Mouse (Mus musculus): ENCODE measurements at regions not wholly inside any gene's neighbourhood (a gene's known extent, or its start where the extent isn't known, plus 50 kb on each side); places are given as distances from the start of the nearest gene placed in this dataset.

GRCm38 (mm10) chr10:39239498-39240177, 76.0 kb upstream of the Ccn6 start:
- WGBS (ENCODE audit: insufficient replicate concordance): 15% methylated on average over 17 of the region's 17 CpGs
- peak; percentile 66 for DNase-seq
- ATAC-seq: peak; percentile 60; the same call in 1 of the 2 replicates
- H3K27ac ChIP-seq (ENCODE audit: low read depth): no peak overlapping the region
- no peaks in the 10 kb centered on the region for H3K27me3 ChIP-seq (ENCODE audit: insufficient read depth, low read length)
- H3K4me1 ChIP-seq (ENCODE audit: insufficient read depth): 0 out of 2 replicates have a peak, but pooled peaks cover 4% of the 10 kb centered on the region
- H3K4me3 ChIP-seq (ENCODE audit: low read depth, low read length): no peak overlapping the region
- TF ChIP-seq CTCF (IDR thresholded peaks at IDR 0.05; ENCODE audit: low read depth): peak; percentile 79
- TF ChIP-seq EP300 (IDR thresholded peaks at IDR 0.05; ENCODE audit: low read depth): no peak
- no peaks in the 10 kb centered on the region for H3K36me3 ChIP-seq (replicated peaks; ENCODE audit: insufficient read depth, low read length)
- no peaks in the 10 kb centered on the region for H3K9me3 ChIP-seq (ENCODE audit: low read length)
- peak overlapping the region; percentile 33 for H3K4me2 ChIP-seq (ENCODE audit: low read depth, low read length)
- H3K9ac ChIP-seq (replicated peaks): no peak overlapping the region

- no peak overlapping the region for H3K4me2 ChIP-seq (ENCODE audit: low read depth, low read length)
- DNase-seq (peak; percentile 32), ATAC-seq (peak; percentile 51; the same call in 1 of the 2 replicates)
- H3K9ac ChIP-seq (replicated peaks): no peak overlapping the region
- no peak for TF ChIP-seq EP300 (IDR thresholded peaks at IDR 0.05; ENCODE audit: low read depth)
- no peak for TF ChIP-seq CTCF (IDR thresholded peaks at IDR 0.05; ENCODE audit: low read depth)
- no peaks in the 10 kb centered on the region for H3K27me3 ChIP-seq (ENCODE audit: insufficient read depth, low read length)
- H3K27ac ChIP-seq (ENCODE audit: low read depth): no peak overlapping the region
- no peak overlapping the region for H3K4me3 ChIP-seq (ENCODE audit: low read depth, low read length)
- WGBS (ENCODE audit: insufficient replicate concordance): 70% methylated on average over 10 of the region's 10 CpGs
- H3K9me3 ChIP-seq (ENCODE audit: low read length): no peaks in the 10 kb centered on the region
- 0 out of 2 replicates have a peak, but pooled peaks cover 4% of the 10 kb centered on the region for H3K4me1 ChIP-seq (ENCODE audit: insufficient read depth)
- H3K36me3 ChIP-seq (replicated peaks; ENCODE audit: insufficient read depth, low read length): no peaks in the 10 kb centered on the region
Measured at GRCm38 (mm10) chr10:39238596-39238995, 75.0 kb upstream of the Ccn6 start.

- ATAC-seq: no peak
- Histone ChIP-seq H3K4me3 (ENCODE audit: low read depth, low read length) (no peak overlapping the region), H3K4me2 (ENCODE audit: low read depth, low read length) (no peak overlapping the region), H3K9me3 (ENCODE audit: low read length) (no peaks in the 10 kb centered on the region), H3K9ac (replicated peaks) (no peak overlapping the region), H3K27ac (ENCODE audit: low read depth) (no peak overlapping the region), H3K4me1 (ENCODE audit: insufficient read depth) (0 out of 2 replicates have a peak, but pooled peaks cover 4% of the 10 kb centered on the region), H3K27me3 (ENCODE audit: insufficient read depth, low read length) (no peaks in the 10 kb centered on the region), H3K36me3 (replicated peaks; ENCODE audit: insufficient read depth, low read length) (no peaks in the 10 kb centered on the region)
- TF ChIP-seq CTCF (IDR thresholded peaks at IDR 0.05; ENCODE audit: low read depth): no peak
- TF ChIP-seq EP300 (IDR thresholded peaks at IDR 0.05; ENCODE audit: low read depth): no peak
- 60% methylated on average over 4 of the region's 4 CpGs for WGBS (ENCODE audit: insufficient replicate concordance)
- DNase-seq: no peak
Measured at GRCm38 (mm10) chr10:39237549-39237948, 74.0 kb upstream of the Ccn6 start.

- no peaks in the 10 kb centered on the region for H3K9me3 ChIP-seq (ENCODE audit: low read length)
- H3K4me1 ChIP-seq (ENCODE audit: insufficient read depth): 0 out of 2 replicates have a peak, but pooled peaks cover 2% of the 10 kb centered on the region
- TF ChIP-seq EP300 (IDR thresholded peaks at IDR 0.05; ENCODE audit: low read depth) (no peak), CTCF (IDR thresholded peaks at IDR 0.05; ENCODE audit: low read depth) (no peak)
- no peak overlapping the region for H3K9ac ChIP-seq (replicated peaks)
- ATAC-seq (no peak), DNase-seq (no peak)
- no peak overlapping the region for H3K4me3 ChIP-seq (ENCODE audit: low read depth, low read length)
- no peaks in the 10 kb centered on the region for H3K27me3 ChIP-seq (ENCODE audit: insufficient read depth, low read length)
- WGBS (ENCODE audit: insufficient replicate concordance): 73% methylated on average over 8 of the region's 8 CpGs
- H3K4me2 ChIP-seq (ENCODE audit: low read depth, low read length): no peak overlapping the region
- no peaks in the 10 kb centered on the region for H3K36me3 ChIP-seq (replicated peaks; ENCODE audit: insufficient read depth, low read length)
- no peak overlapping the region for H3K27ac ChIP-seq (ENCODE audit: low read depth)
Measured at GRCm38 (mm10) chr10:39233926-39234450, 70.4 kb upstream of the Ccn6 start.

GRCm38 (mm10) chr10:39233191-39233590, 69.6 kb upstream of the Ccn6 start:
- ATAC-seq (no peak), DNase-seq (no peak)
- H3K27me3 ChIP-seq (ENCODE audit: insufficient read depth, low read length): no peaks in the 10 kb centered on the region
- H3K4me3 ChIP-seq (ENCODE audit: low read depth, low read length): no peak overlapping the region
- H3K4me2 ChIP-seq (ENCODE audit: low read depth, low read length): no peak overlapping the region
- no peaks in the 10 kb centered on the region for H3K4me1 ChIP-seq (ENCODE audit: insufficient read depth)
- 88% methylated on average over 7 of the region's 7 CpGs for WGBS (ENCODE audit: insufficient replicate concordance)
- H3K9me3 ChIP-seq (ENCODE audit: low read length): no peaks in the 10 kb centered on the region
- TF ChIP-seq CTCF (IDR thresholded peaks at IDR 0.05; ENCODE audit: low read depth) (no peak), EP300 (IDR thresholded peaks at IDR 0.05; ENCODE audit: low read depth) (no peak)
- no peak overlapping the region for H3K9ac ChIP-seq (replicated peaks)
- no peak overlapping the region for H3K27ac ChIP-seq (ENCODE audit: low read depth)
- no peaks in the 10 kb centered on the region for H3K36me3 ChIP-seq (replicated peaks; ENCODE audit: insufficient read depth, low read length)

- no peak overlapping the region for H3K4me2 ChIP-seq (ENCODE audit: low read depth, low read length)
- ATAC-seq: no peak
Measured at GRCm38 (mm10) chr10:39230634-39231410, 67.2 kb upstream of the Ccn6 start.

More at GRCm38 (mm10) chr10:39230634-39231410, 67.2 kb upstream of the Ccn6 start:
- Histone ChIP-seq H3K4me1 (ENCODE audit: insufficient read depth) (no peaks in the 10 kb centered on the region), H3K27ac (ENCODE audit: low read depth) (no peak overlapping the region), H3K9me3 (ENCODE audit: low read length) (no peaks in the 10 kb centered on the region), H3K36me3 (replicated peaks; ENCODE audit: insufficient read depth, low read length) (no peaks in the 10 kb centered on the region), H3K4me3 (ENCODE audit: low read depth, low read length) (no peak overlapping the region), H3K9ac (replicated peaks) (no peak overlapping the region), H3K27me3 (ENCODE audit: insufficient read depth, low read length) (no peaks in the 10 kb centered on the region)
- TF ChIP-seq EP300 (IDR thresholded peaks at IDR 0.05; ENCODE audit: low read depth): no peak
- no peak for TF ChIP-seq CTCF (IDR thresholded peaks at IDR 0.05; ENCODE audit: low read depth)
- WGBS (ENCODE audit: insufficient replicate concordance): 56% methylated on average over 14 of the region's 14 CpGs
- DNase-seq: no peak
